Mouse (Mus musculus): Measurements from ENCODE around the gene Cntnap2.

- no peak for TF ChIP-seq TAL1 (IDR thresholded peaks at IDR 0.05; ENCODE audit: low read length)
- no peak for TF ChIP-seq GATA1 (IDR thresholded peaks at IDR 0.05; ENCODE audit: low read length)
Measured at GRCm38 (mm10) chr6:45205039-45205438, 145.9 kb downstream of the Cntnap2 start.

Data from erythroblast, embryonic 14.5 days (primary cell).